Mouse (Mus musculus) heart, postnatal 0 days (tissue): ENCODE data around the gene Ostf1. TPM values are rescaled to one million over a fixed set of nuclear protein-coding genes. Genes with fewer than 3 reads are reported as not detected.

Experiments used
- ATAC-seq: fragments of 200-750 bp; cut with Nextera tagmentation; 2 replicates; pipeline ENCODE4 v1.8.0; 2017; ENCODE audit warnings: low read depth, moderate number of reproducible peaks, moderate library complexity; ENCODE audit not compliant: insufficient read depth
- DNase-seq: peaks from one replicate; pipeline ENCODE4 v3.0.0-alpha.2; 2016; ENCODE audit warnings: low spot score
- H3K27ac ChIP-seq: fragments of 300-500 bp; sonication (generic); 2 replicates; pipeline ENCODE4 v1.5.1; 2014; ENCODE audit warnings: low read depth, mild to moderate bottlenecking
- H3K27me3 ChIP-seq: fragments of 300-500 bp; sonication (generic); 2 replicates; pipeline ENCODE4 v1.6.1; 2014; ENCODE audit warnings: low read length, mixed read lengths; ENCODE audit not compliant: control insufficient read depth, insufficient read depth
- H3K36me3 ChIP-seq: fragments of 300-500 bp; sonication (generic); replicated peaks from 2 replicates; pipeline ENCODE4 v1.6.1; 2014; ENCODE audit warnings: low read length, mixed read lengths; ENCODE audit not compliant: control insufficient read depth, insufficient read depth
- H3K4me1 ChIP-seq: fragments of 300-500 bp; sonication (generic); 2 replicates; pipeline ENCODE4 v1.6.1; 2014; ENCODE audit warnings: antibody characterized with exemption; ENCODE audit not compliant: control insufficient read depth, insufficient read depth
- H3K4me2 ChIP-seq: fragments of 300-500 bp; sonication (generic); 2 replicates; pipeline ENCODE4 v1.6.1; 2014; ENCODE audit warnings: low read depth, mild to moderate bottlenecking, low read length, moderate library complexity
- H3K4me3 ChIP-seq: fragments of 300-500 bp; sonication (generic); 2 replicates; pipeline ENCODE4 v1.5.1; 2014; ENCODE audit warnings: low read depth, low read length
- H3K9ac ChIP-seq: fragments of 300-500 bp; sonication (generic); replicated peaks from 2 replicates; pipeline ENCODE4 v1.6.1; 2014; ENCODE audit warnings: low read depth, low read length, mixed read lengths
- H3K9me3 ChIP-seq: fragments of 300-500 bp; sonication (generic); replicated peaks from 2 replicates; pipeline ENCODE4 v1.6.1; 2016; ENCODE audit warnings: low read length; ENCODE audit not compliant: control insufficient read depth
- CTCF ChIP-seq: IDR thresholded peaks from 2 replicates; pipeline ENCODE4 v1.5.1; 2016; ENCODE audit warnings: antibody characterized with exemption, control low read depth, low read depth
- EP300 ChIP-seq: IDR thresholded peaks from 2 replicates; pipeline ENCODE4 v1.6.1; 2016; ENCODE audit warnings: antibody characterized with exemption, low read depth
- WGBS: fragments of 180-500 bp; shearing (Covaris S2); extraction: QIAGEN DNeasy Blood & Tissue Kit; methylation state at CpG from one replicate; pipeline ENCODE4 v1.1.7; 2014; 5-methylcytosine and 5-hydroxymethylcytosine counted together
- polyA plus RNA-seq: library from polyadenylated mRNA; unstranded; fragments of >200 nt; fragmentation: Nextera tagmentation; extraction: Ambion mirVana; gene quantifications from 2 replicates; pipeline ENCODE4 v1.2.1, GENCODE M21; 2015
- total RNA-seq: library from RNA; depleted of rRNA; stranded (reverse); fragments of >200 nt; gene quantifications from 2 replicates; pipeline ENCODE4 v1.2.3, GENCODE M21; 2014; ENCODE audit warnings: low replicate concordance

Gene Ostf1
- total and polyA plus RNA-seq, 2 experiments from 2014 or later: 82.7 to 89.3 TPM

DNA sequence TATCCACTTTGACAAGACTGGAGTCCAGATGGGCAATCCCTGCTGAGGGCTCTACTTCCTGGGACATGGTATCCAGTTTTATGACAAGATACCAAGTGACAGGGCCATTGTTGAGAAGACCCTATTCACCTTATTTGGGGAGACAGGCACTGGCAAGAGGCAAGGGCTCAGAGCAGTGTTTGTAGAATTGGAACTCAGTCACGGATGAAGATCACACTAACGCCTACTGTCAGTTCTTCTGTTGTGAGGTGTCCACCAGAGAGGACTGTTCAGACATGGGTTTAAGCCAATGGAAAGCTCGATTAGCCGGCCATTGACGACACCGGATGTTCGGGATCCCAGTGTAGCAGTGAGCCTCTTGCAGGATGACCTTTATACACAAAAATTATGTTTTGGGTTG, 37.9 kb upstream of the Ostf1 start:
- Histone ChIP-seq H3K27ac (no peak overlapping the region), H3K9me3 (no peaks in the 10 kb centered on the region), H3K36me3 (no peaks in the 10 kb centered on the region), H3K4me1 (peaks cover 19% of the 10 kb centered on the region), H3K9ac (no peak overlapping the region), H3K4me2 (no peak overlapping the region), H3K27me3 (no peaks in the 10 kb centered on the region), H3K4me3 (no peak overlapping the region)
- TF ChIP-seq EP300: no peak
- no peak for TF ChIP-seq CTCF
- DNase-seq: no peak
- no peak for ATAC-seq
- WGBS: 95% methylated on average over 7 of the region's 7 CpGs

DNA sequence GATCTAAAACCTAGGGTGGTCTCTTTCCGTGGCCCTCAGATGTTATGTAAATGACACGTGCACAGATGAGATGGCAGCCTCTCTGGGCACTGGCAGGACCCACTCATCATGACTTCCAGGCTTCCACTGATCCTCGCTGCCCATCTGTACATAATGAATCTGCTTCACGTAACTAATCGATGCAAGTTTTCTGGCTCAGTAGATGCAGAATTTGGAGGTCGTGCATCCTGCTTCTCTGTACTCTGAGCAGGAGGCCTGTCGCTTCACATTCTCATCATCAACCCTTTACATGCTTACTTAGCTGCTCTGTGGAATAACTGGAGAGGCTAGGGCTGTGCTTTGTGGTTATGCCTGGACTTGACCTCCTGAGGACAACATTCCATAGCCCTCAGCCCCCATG, 35.3 kb upstream of the Ostf1 start:
- no peak overlapping the region for H3K4me2 ChIP-seq
- H3K27ac ChIP-seq: no peak overlapping the region

DNA sequence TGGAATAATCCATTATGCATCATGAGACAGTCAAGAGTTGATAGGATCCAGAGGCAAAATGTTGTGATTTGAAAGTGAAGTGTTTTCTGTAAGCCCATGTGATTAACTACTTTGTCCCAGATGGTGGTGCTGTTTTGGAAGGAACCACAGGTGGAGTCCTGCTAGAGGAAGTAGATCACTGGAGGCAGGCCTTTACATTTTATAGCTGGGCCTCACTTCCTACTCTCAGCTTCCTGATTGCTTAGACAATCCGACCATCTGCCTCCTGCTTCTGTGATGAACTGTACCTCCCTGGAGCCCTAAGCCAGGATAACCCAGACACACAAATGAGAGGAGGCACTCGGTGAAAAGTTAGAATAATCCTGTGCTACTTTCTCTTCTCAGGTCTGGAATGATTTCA, 32.3 kb upstream of the Ostf1 start:
- TF ChIP-seq EP300 (no peak), CTCF (no peak)
- Histone ChIP-seq H3K9ac (no peak overlapping the region), H3K27ac (no peak overlapping the region), H3K4me3 (no peak overlapping the region), H3K9me3 (no peaks in the 10 kb centered on the region), H3K4me1 (no peaks in the 10 kb centered on the region), H3K27me3 (no peaks in the 10 kb centered on the region), H3K4me2 (no peak overlapping the region), H3K36me3 (no peaks in the 10 kb centered on the region)
- no peak for DNase-seq
- WGBS: 51% methylated on average over 2 of the region's 2 CpGs
- ATAC-seq: no peak

More for the DNA sequence above, 35.3 kb upstream of the Ostf1 start:
- no peak overlapping the region for H3K4me3 ChIP-seq
- H3K4me1 ChIP-seq: peaks cover 3% of the 10 kb centered on the region
- DNase-seq: no peak
- no peaks in the 10 kb centered on the region for H3K27me3 ChIP-seq
- no peaks in the 10 kb centered on the region for H3K9me3 ChIP-seq
- WGBS: 86% methylated on average over 7 of the region's 7 CpGs
- TF ChIP-seq EP300 (no peak), CTCF (no peak)
- H3K36me3 ChIP-seq: no peaks in the 10 kb centered on the region
- no peak overlapping the region for H3K9ac ChIP-seq
- no peak for ATAC-seq

DNA sequence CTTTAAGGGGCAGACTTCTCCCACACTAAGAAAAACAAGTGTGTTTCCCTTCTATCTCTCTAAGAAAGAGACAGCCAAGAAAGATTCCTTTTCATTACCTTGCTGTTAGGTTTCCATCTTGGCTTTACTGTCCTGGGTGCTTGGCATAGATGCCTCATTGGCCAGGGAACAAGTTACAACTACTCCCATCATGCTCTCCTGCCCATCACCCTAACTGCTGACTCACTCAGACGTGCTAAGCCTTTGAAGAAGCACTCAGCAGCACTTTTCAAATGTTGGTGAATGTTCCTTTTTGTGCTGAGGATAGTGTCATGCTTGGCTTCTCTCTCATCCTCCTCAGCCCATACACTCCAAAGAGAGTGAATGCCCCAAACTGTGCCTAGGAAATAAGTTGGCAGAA, 30.1 kb upstream of the Ostf1 start:
- TF ChIP-seq CTCF: no peak
- TF ChIP-seq EP300: no peak
- H3K4me1 ChIP-seq: no peaks in the 10 kb centered on the region
- no peak overlapping the region for H3K4me3 ChIP-seq
- DNase-seq (no peak), ATAC-seq (no peak)
- no peak overlapping the region for H3K9ac ChIP-seq
- WGBS: 48% methylated on average over 1 of the region's 1 CpGs
- H3K4me2 ChIP-seq: no peak overlapping the region
- no peaks in the 10 kb centered on the region for H3K36me3 ChIP-seq
- no peaks in the 10 kb centered on the region for H3K27me3 ChIP-seq
- no peaks in the 10 kb centered on the region for H3K9me3 ChIP-seq
- no peak overlapping the region for H3K27ac ChIP-seq

DNA sequence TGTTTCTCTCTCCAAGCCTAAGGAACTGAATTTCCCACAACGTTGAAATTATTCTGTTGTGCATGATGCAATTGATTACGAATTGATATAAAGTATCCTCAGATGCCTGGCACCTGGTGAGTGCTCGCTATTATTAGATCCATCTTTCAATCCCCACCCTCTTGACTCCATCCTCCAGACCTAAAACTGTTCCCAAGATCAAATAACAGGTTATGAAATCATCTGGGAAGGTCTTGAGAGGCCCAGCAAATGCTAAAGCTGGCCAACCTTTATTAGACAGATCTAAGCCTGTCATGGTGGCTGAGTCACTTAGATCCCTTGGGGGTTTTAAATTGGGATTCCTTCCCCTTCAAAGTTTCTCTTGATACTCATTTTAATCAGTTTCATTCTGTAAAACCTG, 28.8 kb upstream of the Ostf1 start:
- no peaks in the 10 kb centered on the region for H3K4me1 ChIP-seq
- ATAC-seq (no peak), DNase-seq (no peak)
- no peak overlapping the region for H3K4me2 ChIP-seq
- no peaks in the 10 kb centered on the region for H3K27me3 ChIP-seq
- WGBS: 75% methylated on average over 3 of the region's 3 CpGs
- no peak overlapping the region for H3K27ac ChIP-seq
- H3K36me3 ChIP-seq: no peaks in the 10 kb centered on the region
- no peak overlapping the region for H3K9ac ChIP-seq
- H3K9me3 ChIP-seq: no peaks in the 10 kb centered on the region
- H3K4me3 ChIP-seq: no peak overlapping the region
- TF ChIP-seq EP300 (no peak), CTCF (no peak)

DNA sequence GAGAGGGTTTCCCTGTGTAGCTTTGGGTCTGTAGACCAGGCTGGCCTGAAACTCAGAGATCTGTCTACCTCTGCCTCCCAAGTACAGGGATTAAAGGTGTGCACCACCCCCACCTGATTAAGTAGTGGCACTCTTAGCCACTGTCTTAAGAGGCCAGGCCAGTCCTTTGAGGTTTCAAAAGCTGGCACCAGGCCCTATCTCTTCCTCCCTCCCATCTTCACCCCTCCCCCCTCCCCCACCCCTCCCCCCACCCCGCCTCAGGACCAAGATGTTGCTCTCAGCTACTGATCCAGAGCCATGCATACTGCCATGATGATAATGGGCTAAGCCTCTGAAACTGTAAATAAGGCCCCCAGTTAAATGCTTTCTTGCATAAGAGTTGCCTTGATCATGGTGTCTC, 27.7 kb upstream of the Ostf1 start:
- H3K9ac ChIP-seq: no peak overlapping the region
- H3K4me1 ChIP-seq: no peaks in the 10 kb centered on the region
- no peaks in the 10 kb centered on the region for H3K9me3 ChIP-seq
- H3K4me3 ChIP-seq: no peak overlapping the region
- no peak for ATAC-seq
- 40% methylated on average over 1 of the region's 1 CpGs for WGBS
- H3K27ac ChIP-seq: no peak overlapping the region
- no peak overlapping the region for H3K4me2 ChIP-seq
- no peak for DNase-seq
- H3K27me3 ChIP-seq: no peaks in the 10 kb centered on the region
- TF ChIP-seq CTCF (no peak), EP300 (no peak)
- no peaks in the 10 kb centered on the region for H3K36me3 ChIP-seq
